Mouse (Mus musculus) T-helper 17 cell (primary cell): ENCODE data around the gene Arsb.

ENCODE experiments used
- in situ Hi-C, 2 experiments: fragments of 300-600 bp; cut with MboI, MseI; formaldehyde crosslinking; loops; 1 replicate in 1 of 2; 2 replicates in 1 of 2; pipeline ENCODE4 v1.15.1; 2025; ENCODE audit warnings: high pct_unique_total_duplicates in 2 of 2

Arsb gene

GRCm38 (mm10) chr13:93839137-93839630, 67.8 kb downstream of the Arsb start:
- in situ Hi-C loops: no loop called here

GRCm38 (mm10) chr13:93839721-93840120, 68.3 kb downstream of the Arsb start:
- in situ Hi-C loops: no loop called here

- in situ Hi-C loops: no loop called here
Observed at GRCm38 (mm10) chr13:93840146-93840545, 68.7 kb downstream of the Arsb start.

GRCm38 (mm10) chr13:93846831-93847518, 75.5 kb downstream of the Arsb start:
- in situ Hi-C loops: no loop called here

- in situ Hi-C loops: no loop called here
Observed at GRCm38 (mm10) chr13:93847614-93848013, 76.2 kb downstream of the Arsb start.

GRCm38 (mm10) chr13:93848615-93849014, 77.2 kb downstream of the Arsb start:
- in situ Hi-C loops: no loop called here

GRCm38 (mm10) chr13:93849751-93850355, 78.4 kb downstream of the Arsb start:
- in situ Hi-C loops: loop anchor here (10.0 to 25.0 kb wide), 3 partner anchors 212 to 825 kb away; partner anchors contain the start of gene Lhfpl2 (in 1 of the 2)

GRCm38 (mm10) chr13:93850674-93851073, 79.2 kb downstream of the Arsb start:
- in situ Hi-C loops: loop anchor here (10.0 to 25.0 kb wide), 3 partner anchors 212 to 824 kb away; partner anchors contain the start of gene Lhfpl2 (in 1 of the 2)

GRCm38 (mm10) chr13:93852419-93853138, 81.1 kb downstream of the Arsb start:
- in situ Hi-C loops: loop anchor here (10.0 to 25.0 kb wide), 3 partner anchors 210 to 822 kb away; partner anchors contain the start of gene Lhfpl2 (in 1 of the 2)

- in situ Hi-C loops: loop anchor here (10.0 to 25.0 kb wide), 3 partner anchors 209 to 821 kb away; partner anchors contain the start of gene Lhfpl2 (in 1 of the 2)
Observed at GRCm38 (mm10) chr13:93853767-93854166, 82.3 kb downstream of the Arsb start.

- in situ Hi-C loops: loop anchor here (10.0 to 25.0 kb wide), 3 partner anchors 208 to 820 kb away; partner anchors contain the start of gene Lhfpl2 (in 1 of the 2)
Observed at GRCm38 (mm10) chr13:93854325-93854724, 82.9 kb downstream of the Arsb start.

- in situ Hi-C loops: loop anchor here (10.0 to 25.0 kb wide), 3 partner anchors 207 to 820 kb away; partner anchors contain the start of gene Lhfpl2 (in 1 of the 2)
Observed at GRCm38 (mm10) chr13:93854966-93855562, 83.6 kb downstream of the Arsb start.

GRCm38 (mm10) chr13:93855701-93856183, 84.3 kb downstream of the Arsb start:
- in situ Hi-C loops: loop anchor here (10.0 to 25.0 kb wide), 3 partner anchors 207 to 819 kb away; partner anchors contain the start of gene Lhfpl2 (in 1 of the 2)

GRCm38 (mm10) chr13:93861211-93861610, 89.8 kb downstream of the Arsb start:
- in situ Hi-C loops: loop anchor here in 1 of 2 experiments (25.0 kb wide), 1 partner anchor 201 kb away; the partner anchor contains the start of gene Lhfpl2

GRCm38 (mm10) chr13:93864066-93864740, 92.8 kb downstream of the Arsb start:
- in situ Hi-C loops: loop anchor here in 1 of 2 experiments (25.0 kb wide), 1 partner anchor 198 kb away; the partner anchor contains the start of gene Lhfpl2

- in situ Hi-C loops: loop anchor here in 1 of 2 experiments (25.0 kb wide), 1 partner anchor 196 kb away; the partner anchor contains the start of gene Lhfpl2
Observed at GRCm38 (mm10) chr13:93866638-93867037, 95.2 kb downstream of the Arsb start.

GRCm38 (mm10) chr13:93871681-93872080, 100.3 kb downstream of the Arsb start:
- in situ Hi-C loops: loop anchor here in 1 of 2 experiments (25.0 kb wide), 1 partner anchor 191 kb away; the partner anchor contains the start of gene Lhfpl2

- in situ Hi-C loops: loop anchor here in 1 of 2 experiments (25.0 kb wide), 1 partner anchor 190 kb away; the partner anchor contains the start of gene Lhfpl2
Observed at GRCm38 (mm10) chr13:93872591-93872990, 101.2 kb downstream of the Arsb start.

- in situ Hi-C loops: no loop called here
Observed at GRCm38 (mm10) chr13:93877924-93878323, 106.5 kb downstream of the Arsb start.

- in situ Hi-C loops: no loop called here
Observed at GRCm38 (mm10) chr13:93879426-93879825, 108.0 kb downstream of the Arsb start.
